Mouse (Mus musculus) thymus, adult 2 months (tissue): ENCODE results near the gene Hdac9.

ENCODE experiments used
- CTCF ChIP-seq: fragments of 200-500 bp; IDR thresholded peaks from 2 replicates; pipeline ENCODE4 v1.5.1; 2012; ENCODE audit warnings: mild to moderate bottlenecking, control low read depth, low read length, moderate library complexity, borderline replicate concordance; ENCODE audit not compliant: control insufficient read depth, poor library complexity, insufficient read depth; ENCODE audit errors: extremely low read depth
- POLR2A ChIP-seq: fragments of 200-500 bp; IDR thresholded peaks from 2 replicates; pipeline ENCODE4 v1.6.1; 2012; ENCODE audit warnings: mild to moderate bottlenecking, low read length, control low read depth, moderate library complexity; ENCODE audit not compliant: control insufficient read depth, poor library complexity, insufficient read depth; ENCODE audit errors: extremely low read depth

- no peak for TF ChIP-seq CTCF
- no peak for TF ChIP-seq POLR2A
Measured at GRCm38 (mm10) chr12:34527761-34528160, 389.1 kb downstream of the Hdac9 start.
